ENCODE assay signal across 8 mouse cellular contexts in the genomic region with DNA sequence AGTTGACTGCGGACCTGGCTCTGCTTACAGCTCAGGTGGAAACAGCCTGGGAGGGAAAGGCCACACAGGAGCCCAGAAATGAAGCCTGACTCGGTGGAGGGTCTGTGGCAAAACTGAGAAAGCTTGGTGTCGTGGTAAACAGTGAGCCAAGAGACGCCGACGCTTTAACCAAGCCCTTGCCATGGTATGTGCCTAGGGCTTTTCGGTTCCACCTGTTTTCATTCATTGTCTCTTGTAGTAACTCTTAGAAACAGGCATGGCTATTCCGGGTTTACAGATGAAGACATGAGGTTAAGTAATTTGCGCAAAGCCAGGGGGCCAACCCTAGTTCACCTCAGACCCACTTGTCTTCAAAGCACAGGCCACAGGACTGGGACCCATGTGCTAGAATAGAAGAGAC. TPM values are rescaled to one million over a fixed set of nuclear protein-coding genes. Genes with fewer than 3 reads are reported as not detected.
DNase-seq lines count a peak whose midpoint lies in the region; ATAC-seq and TF ChIP-seq lines count a peak whose summit lies in the region.

No protein-coding gene starts in this region.

- no peak for DNase-seq in heart, adult 18-20 months
- peak; percentile 66 for DNase-seq in MEL (ENCODE audit: low read depth, low spot score)
- no peak for DNase-seq in ovary, postnatal 14 days (ENCODE audit: low spot score)
- DNase-seq in kidney, adult 8-10 months = no peak

- no peak for TF ChIP-seq CTCF in MEL (IDR thresholded peaks at IDR 0.05 in 2 of 3, conservative IDR thresholded peaks at IDR 0.05 in 1 of 3; ENCODE audit: control insufficient read depth in 1 of 3, insufficient read depth in 1 of 3, low read depth in 2 of 3, low read length in 3 of 3, poor library complexity in 1 of 3, severe bottlenecking in 1 of 3)

- WGBS in heart, embryonic 14.5 days = 57% methylated on average over 9 of the region's 9 CpGs
- WGBS in hindbrain, embryonic 12.5 days = 52% methylated on average over 9 of the region's 9 CpGs
- 54% methylated on average over 9 of the region's 9 CpGs for WGBS in midbrain, embryonic 12.5 days

- TF ChIP-seq RAD21 in MEL (IDR thresholded peaks at IDR 0.05; ENCODE audit: low read depth, low read length) = no peak

- H3K36me3 ChIP-seq in heart, embryonic 14.5 days (ENCODE audit: control insufficient read depth, insufficient read depth, low read length) = no peaks in the 10 kb centered on the region
- H3K36me3 ChIP-seq in MEL (ENCODE audit: control insufficient read depth in 1 of 2, insufficient read depth in 2 of 2, low read length in 2 of 2) = peaks cover 0 to 18% of the 10 kb centered on the region in 2 experiments; a peak in 2 of 4 replicates
- H3K36me3 ChIP-seq in hindbrain, embryonic 12.5 days = no peaks in the 10 kb centered on the region
- H3K36me3 ChIP-seq in midbrain, embryonic 12.5 days = no peaks in the 10 kb centered on the region

- H3K9me3 ChIP-seq in heart, embryonic 14.5 days (ENCODE audit: control insufficient read depth, low read length) = no peaks in the 10 kb centered on the region
- no peaks in the 10 kb centered on the region for H3K9me3 ChIP-seq in MEL (replicated peaks; ENCODE audit: insufficient read depth, low read length)
- H3K9me3 ChIP-seq in hindbrain, embryonic 12.5 days (replicated peaks) = peaks cover 4% of the 10 kb centered on the region; the same call in 1 of the 2 replicates
- no peaks in the 10 kb centered on the region for H3K9me3 ChIP-seq in midbrain, embryonic 12.5 days

- TF ChIP-seq POLR2A in MEL (IDR thresholded peaks at IDR 0.05; ENCODE audit: control insufficient read depth in 1 of 2, insufficient read depth in 1 of 2, low read depth in 1 of 2, low read length in 2 of 2, poor library complexity in 1 of 2) = no peak

- H3K27ac ChIP-seq in heart, embryonic 14.5 days (replicated peaks in 1 of 2; ENCODE audit: control insufficient read depth in 1 of 2, insufficient read depth in 1 of 2, low read depth in 2 of 2, low read length in 2 of 2) = no peak overlapping the region
- peak overlapping the region; percentile 91 for H3K27ac ChIP-seq in MEL (ENCODE audit: control insufficient read depth, low read depth, low read length)
- no peak overlapping the region for H3K27ac ChIP-seq in hindbrain, embryonic 12.5 days
- no peak overlapping the region for H3K27ac ChIP-seq in midbrain, embryonic 12.5 days (replicated peaks)

- H3K79me2 ChIP-seq in MEL (ENCODE audit: control insufficient read depth, insufficient read depth, low read length, poor library complexity) = peaks cover 36% of the 10 kb centered on the region

- peak overlapping the region; percentile 94 for H3K4me2 ChIP-seq in heart, embryonic 14.5 days (ENCODE audit: low read length)
- H3K4me2 ChIP-seq in hindbrain, embryonic 12.5 days (replicated peaks) = peak overlapping the region; percentile 75
- H3K4me2 ChIP-seq in midbrain, embryonic 12.5 days (replicated peaks) = peak overlapping the region; percentile 96

- H3K27me3 ChIP-seq in heart, embryonic 14.5 days (ENCODE audit: control insufficient read depth, insufficient read depth, low read length) = no peaks in the 10 kb centered on the region
- no peaks in the 10 kb centered on the region for H3K27me3 ChIP-seq in MEL (ENCODE audit: control insufficient read depth in 1 of 2, insufficient read depth in 2 of 2, low read length in 2 of 2)
- H3K27me3 ChIP-seq in hindbrain, embryonic 12.5 days = peaks cover 23% of the 10 kb centered on the region
- H3K27me3 ChIP-seq in midbrain, embryonic 12.5 days = peaks cover 35% of the 10 kb centered on the region

- peak overlapping the region; percentile 64 to 90 for H3K4me3 ChIP-seq in heart, embryonic 14.5 days (ENCODE audit: control insufficient read depth in 1 of 2, insufficient read depth in 1 of 2, low read depth in 1 of 2, low read length in 2 of 2)
- H3K4me3 ChIP-seq in MEL (ENCODE audit: control insufficient read depth in 1 of 2, insufficient read depth in 1 of 2, low read depth in 2 of 2, low read length in 2 of 2) = peak overlapping the region; percentile 70 to 94
- peak overlapping the region; percentile 78 for H3K4me3 ChIP-seq in hindbrain, embryonic 12.5 days
- H3K4me3 ChIP-seq in midbrain, embryonic 12.5 days = peak overlapping the region; percentile 77

- no peak for ATAC-seq in heart, embryonic 14.5 days (ENCODE audit: insufficient number of reproducible peaks, insufficient read depth, low FRiP score, low read depth)
- no peak for ATAC-seq in hindbrain, embryonic 12.5 days (ENCODE audit: low FRiP score)
- ATAC-seq in midbrain, embryonic 12.5 days (ENCODE audit: low FRiP score, low read depth) = no peak
- no peak for ATAC-seq in erythroid progenitor cell, adult 5-6 weeks (replicated peaks; ENCODE audit: low FRiP score, poor library complexity, severe bottlenecking)

- H3K4me1 ChIP-seq in heart, embryonic 14.5 days (ENCODE audit: control insufficient read depth in 2 of 2, insufficient read depth in 2 of 2, low read length in 2 of 2) = peaks cover 5 to 13% of the 10 kb centered on the region in 2 experiments
- peaks cover 3 to 31% of the 10 kb centered on the region in 2 experiments for H3K4me1 ChIP-seq in MEL (ENCODE audit: control insufficient read depth in 1 of 2, insufficient read depth in 2 of 2, low read length in 2 of 2)
- peaks cover 7% of the 10 kb centered on the region for H3K4me1 ChIP-seq in hindbrain, embryonic 12.5 days
- H3K4me1 ChIP-seq in midbrain, embryonic 12.5 days = peaks cover 9% of the 10 kb centered on the region

- peak overlapping the region; percentile 77 for H3K9ac ChIP-seq in heart, embryonic 14.5 days (ENCODE audit: low read length)
- peak overlapping the region; percentile 97 for H3K9ac ChIP-seq in MEL (ENCODE audit: control insufficient read depth, low read depth, low read length, poor library complexity, severe bottlenecking)
- H3K9ac ChIP-seq in hindbrain, embryonic 12.5 days = no peak overlapping the region
- H3K9ac ChIP-seq in midbrain, embryonic 12.5 days (replicated peaks) = peak overlapping the region; percentile 73; the same call in 1 of the 2 replicates

- TF ChIP-seq EP300 in MEL (IDR thresholded peaks at IDR 0.05; ENCODE audit: low read depth in 1 of 2, low read length in 2 of 2) = no peak

TF ChIP-seq in MEL, 35 proteins besides CTCF, POLR2A, EP300 and RAD21:
- TF ChIP-seq MAZ (IDR thresholded peaks at IDR 0.05; ENCODE audit: low read depth, low read length) (no peak), CHD1 (IDR thresholded peaks at IDR 0.05; ENCODE audit: low read depth, low read length) (0 out of 2 replicates have a peak, but pooled peaks have one; percentile 58)

RNA-seq across cellular contexts. Expression of a gene that starts 1.0 kb away (rescaled TPM):
- 93.5 and 95.7 TPM in 2 replicates for polyA plus RNA-seq in heart, embryonic 14.5 days (2014; fragmentation: Nextera tagmentation; extraction: Ambion mirVana)
- 10 to 100 TPM; 88.6 to 92.2 TPM for total RNA-seq in heart, adult 18-20 months (2021)
- 83.6 and 105 TPM in 2 replicates for total RNA-seq in MEL (2012; rRNA removed)
- 100 to 1,000 TPM in 1 of 2 experiments, not detected in 1; 184 TPM for polyA plus RNA-seq in MEL (2012; ENCODE audit: insufficient read depth in 1 of 2, insufficient read length in 2 of 2, low read depth in 1 of 2, low replicate concordance in 2 of 2, missing spikeins in 1 of 2)
- polyA plus RNA-seq in hindbrain, embryonic 12.5 days (2016; fragmentation: Nextera tagmentation; extraction: Ambion mirVana) = 35.8 and 38.9 TPM in 2 replicates
- polyA plus RNA-seq in midbrain, embryonic 12.5 days (2016; fragmentation: Nextera tagmentation; extraction: Ambion mirVana) = 27.1 and 31.6 TPM in 2 replicates
- 514 and 545 TPM in 2 replicates for total RNA-seq in erythroid progenitor cell, adult 5-6 weeks (2015; ENCODE audit: low replicate concordance)
- 329 and 433 TPM in 2 replicates for total RNA-seq in erythroid progenitor cell, adult 5-6 weeks (2017; ENCODE audit: low replicate concordance)

RNA-seq across cellular contexts. Expression of a gene that starts 23.9 kb away (rescaled TPM):
- polyA plus RNA-seq in heart, embryonic 14.5 days (2014; fragmentation: Nextera tagmentation; extraction: Ambion mirVana) = 0.35 and 0.59 TPM in 2 replicates
- total RNA-seq in heart, adult 18-20 months (2021) = 1 to 10 TPM in 1 of 2 experiments, under 1 TPM in 1; 0.37 to 2.1 TPM
- total RNA-seq in MEL (2012; rRNA removed) = 1.3 and 1.5 TPM in 2 replicates
- 1 to 10 TPM in 1 of 2 experiments, not detected in 1; 1.7 TPM for polyA plus RNA-seq in MEL (2012; ENCODE audit: insufficient read depth in 1 of 2, insufficient read length in 2 of 2, low read depth in 1 of 2, low replicate concordance in 2 of 2, missing spikeins in 1 of 2)
- polyA plus RNA-seq in hindbrain, embryonic 12.5 days (2016; fragmentation: Nextera tagmentation; extraction: Ambion mirVana) = 1.3 and 1.5 TPM in 2 replicates
- polyA plus RNA-seq in midbrain, embryonic 12.5 days (2016; fragmentation: Nextera tagmentation; extraction: Ambion mirVana) = 1.2 and 1.7 TPM in 2 replicates
- 9.0 TPM in 1 of 2 replicates, not detected in the other for total RNA-seq in erythroid progenitor cell, adult 5-6 weeks (2015; ENCODE audit: low replicate concordance)
- 4.7 and 10.5 TPM in 2 replicates for total RNA-seq in erythroid progenitor cell, adult 5-6 weeks (2017; ENCODE audit: low replicate concordance)

RNA-seq across cellular contexts. Expression of a gene that starts 55.0 kb away (rescaled TPM):
- polyA plus RNA-seq in heart, embryonic 14.5 days (2014; fragmentation: Nextera tagmentation; extraction: Ambion mirVana) = 81.2 and 86.3 TPM in 2 replicates
- total RNA-seq in heart, adult 18-20 months (2021) = 10 to 100 TPM; 66.6 to 67.6 TPM
- 19.0 and 23.2 TPM in 2 replicates for total RNA-seq in MEL (2012; rRNA removed)
- polyA plus RNA-seq in MEL (2012; ENCODE audit: insufficient read depth in 1 of 2, insufficient read length in 2 of 2, low read depth in 1 of 2, low replicate concordance in 2 of 2, missing spikeins in 1 of 2) = 10 to 100 TPM in 1 of 2 experiments, not detected in 1; 38.0 TPM
- 16.8 and 18.4 TPM in 2 replicates for polyA plus RNA-seq in hindbrain, embryonic 12.5 days (2016; fragmentation: Nextera tagmentation; extraction: Ambion mirVana)
- polyA plus RNA-seq in midbrain, embryonic 12.5 days (2016; fragmentation: Nextera tagmentation; extraction: Ambion mirVana) = 9.3 and 13.2 TPM in 2 replicates
- 8.8 and 9.4 TPM in 2 replicates for total RNA-seq in erythroid progenitor cell, adult 5-6 weeks (2015; ENCODE audit: low replicate concordance)
- total RNA-seq in erythroid progenitor cell, adult 5-6 weeks (2017; ENCODE audit: low replicate concordance) = 19.9 and 23.1 TPM in 2 replicates
